Mouse (Mus musculus) heart, embryonic 11.5 days (tissue): ENCODE measurements around the gene Cers6. TPM values are rescaled to one million over a fixed set of nuclear protein-coding genes. Genes with fewer than 3 reads are reported as not detected.

Experiments
- ATAC-seq: fragments of 200-750 bp; cut with Nextera tagmentation; replicated peaks from 2 replicates; pipeline ENCODE4 v1.8.0; 2017; ENCODE audit warnings: moderate library complexity; ENCODE audit not compliant: insufficient number of reproducible peaks, low FRiP score, low TSS enrichment
- H3K27ac ChIP-seq: fragments of 300-500 bp; sonication (generic); 2 replicates; pipeline ENCODE4 v1.5.1; 2014; ENCODE audit warnings: mild to moderate bottlenecking, low read depth, low read length
- H3K27me3 ChIP-seq: fragments of 300-500 bp; sonication (generic); 2 replicates; pipeline ENCODE4 v1.6.1; 2014; ENCODE audit warnings: mild to moderate bottlenecking, low read length, mixed read lengths; ENCODE audit not compliant: control insufficient read depth, insufficient read depth
- H3K36me3 ChIP-seq: fragments of 300-500 bp; sonication (generic); 2 replicates; pipeline ENCODE4 v1.6.1; 2014; ENCODE audit warnings: mild to moderate bottlenecking, low read length, moderate library complexity, mixed read lengths; ENCODE audit not compliant: control insufficient read depth, insufficient read depth
- H3K4me1 ChIP-seq: fragments of 300-500 bp; sonication (generic); 2 replicates; pipeline ENCODE4 v1.6.1; 2014; ENCODE audit warnings: low read length; ENCODE audit not compliant: control insufficient read depth, insufficient read depth
- H3K4me2 ChIP-seq: fragments of 300-500 bp; sonication (generic); 2 replicates; pipeline ENCODE4 v1.6.1; 2014; ENCODE audit warnings: mild to moderate bottlenecking, moderate library complexity
- H3K4me3 ChIP-seq: fragments of 300-500 bp; sonication (generic); 2 replicates; pipeline ENCODE4 v1.5.1; 2014; ENCODE audit warnings: low read depth, low read length
- H3K9ac ChIP-seq: fragments of 300-500 bp; sonication (generic); 2 replicates; pipeline ENCODE4 v1.6.1; 2014; ENCODE audit warnings: mild to moderate bottlenecking, low read depth, low read length, moderate library complexity
- H3K9me3 ChIP-seq: fragments of 300-500 bp; sonication (generic); replicated peaks from 2 replicates; pipeline ENCODE4 v1.6.1; 2016; ENCODE audit warnings: low read length; ENCODE audit not compliant: control insufficient read depth
- WGBS: fragments of 180-500 bp; shearing (Covaris S2); extraction: QIAGEN DNeasy Blood & Tissue Kit; methylation state at CpG from one replicate; pipeline ENCODE4 v1.1.7; 2014; ENCODE audit not compliant: insufficient replicate concordance; 5-methylcytosine and 5-hydroxymethylcytosine counted together
- polyA plus RNA-seq: library from polyadenylated mRNA; unstranded; fragments of >200 nt; fragmentation: Nextera tagmentation; extraction: Ambion mirVana; gene quantifications from 2 replicates; pipeline ENCODE4 v1.2.1, GENCODE M21; 2014

Cers6 gene
- polyA plus RNA-seq, 1 experiment from 2014 or later, result 31.6 TPM

GRCm38 (mm10) chr2:68906921-68907320, 45.7 kb downstream of the Cers6 start:
- Histone ChIP-seq H3K4me3 (no peak overlapping the region), H3K4me2 (no peak overlapping the region), H3K9ac (no peak overlapping the region), H3K27ac (no peak overlapping the region), H3K27me3 (no peaks in the 10 kb centered on the region), H3K9me3 (no peaks in the 10 kb centered on the region), H3K36me3 (no peaks in the 10 kb centered on the region), H3K4me1 (peaks cover 6% of the 10 kb centered on the region)
- 76% methylated on average over 3 of the region's 3 CpGs for WGBS
- ATAC-seq, result no peak

- Histone ChIP-seq H3K36me3 (no peaks in the 10 kb centered on the region), H3K27ac (no peak overlapping the region), H3K9me3 (no peaks in the 10 kb centered on the region), H3K4me2 (peak overlapping the region; percentile 52), H3K9ac (no peak overlapping the region), H3K27me3 (no peaks in the 10 kb centered on the region), H3K4me1 (peaks cover 6% of the 10 kb centered on the region), H3K4me3 (0 out of 2 replicates have a peak overlapping the region, but pooled peaks have one; percentile 15)
- 49% methylated on average over 11 of the region's 11 CpGs for WGBS
- ATAC-seq, result no peak
These were observed 46.7 kb downstream of the Cers6 start for GRCm38 (mm10) chr2:68907721-68908463.

- Histone ChIP-seq H3K27ac (no peak overlapping the region), H3K4me1 (peaks cover 6% of the 10 kb centered on the region), H3K27me3 (no peaks in the 10 kb centered on the region), H3K4me2 (no peak overlapping the region), H3K36me3 (no peaks in the 10 kb centered on the region), H3K9me3 (no peaks in the 10 kb centered on the region), H3K9ac (no peak overlapping the region), H3K4me3 (no peak overlapping the region)
- ATAC-seq, result no peak
- 71% methylated on average over 7 of the region's 7 CpGs for WGBS
These were observed 49.5 kb downstream of the Cers6 start for GRCm38 (mm10) chr2:68910727-68911126.

GRCm38 (mm10) chr2:68911587-68912483, 50.6 kb downstream of the Cers6 start:
- Histone ChIP-seq H3K4me2 (no peak overlapping the region), H3K9me3 (no peaks in the 10 kb centered on the region), H3K9ac (no peak overlapping the region), H3K27me3 (no peaks in the 10 kb centered on the region), H3K4me1 (peaks cover 6% of the 10 kb centered on the region), H3K27ac (no peak overlapping the region), H3K36me3 (no peaks in the 10 kb centered on the region), H3K4me3 (no peak overlapping the region)
- 75% methylated on average over 12 of the region's 12 CpGs for WGBS
- no peak for ATAC-seq

- H3K4me2 ChIP-seq, result no peak overlapping the region
- ATAC-seq, result no peak
- H3K9me3 ChIP-seq, result no peaks in the 10 kb centered on the region
- no peak overlapping the region for H3K4me3 ChIP-seq
- H3K9ac ChIP-seq, result no peak overlapping the region
- H3K27ac ChIP-seq, result no peak overlapping the region
- no peaks in the 10 kb centered on the region for H3K36me3 ChIP-seq
- peaks cover 10% of the 10 kb centered on the region for H3K4me1 ChIP-seq
- no peaks in the 10 kb centered on the region for H3K27me3 ChIP-seq
These were observed 54.5 kb downstream of the Cers6 start for GRCm38 (mm10) chr2:68915742-68916141.

- Histone ChIP-seq H3K36me3 (no peaks in the 10 kb centered on the region), H3K4me3 (no peak overlapping the region), H3K9ac (no peak overlapping the region), H3K9me3 (no peaks in the 10 kb centered on the region), H3K27me3 (no peaks in the 10 kb centered on the region), H3K27ac (no peak overlapping the region), H3K4me2 (no peak overlapping the region), H3K4me1 (peaks cover 10% of the 10 kb centered on the region)
- 84% methylated on average over 3 of the region's 3 CpGs for WGBS
- ATAC-seq, result no peak
These were observed 55.1 kb downstream of the Cers6 start for GRCm38 (mm10) chr2:68916299-68916698.

GRCm38 (mm10) chr2:68917010-68917409, 55.8 kb downstream of the Cers6 start:
- H3K36me3 ChIP-seq, result no peaks in the 10 kb centered on the region
- no peaks in the 10 kb centered on the region for H3K9me3 ChIP-seq
- H3K4me2 ChIP-seq, result no peak overlapping the region
- no peak overlapping the region for H3K4me3 ChIP-seq
- no peak for ATAC-seq
- H3K27me3 ChIP-seq, result no peaks in the 10 kb centered on the region
- no peak overlapping the region for H3K9ac ChIP-seq
- H3K4me1 ChIP-seq, result peaks cover 3% of the 10 kb centered on the region; the same call in 1 of the 2 replicates
- H3K27ac ChIP-seq, result no peak overlapping the region

GRCm38 (mm10) chr2:68917524-68917923, 56.3 kb downstream of the Cers6 start:
- Histone ChIP-seq H3K4me2 (no peak overlapping the region), H3K27me3 (no peaks in the 10 kb centered on the region), H3K9me3 (no peaks in the 10 kb centered on the region), H3K27ac (no peak overlapping the region), H3K4me3 (no peak overlapping the region), H3K4me1 (0 out of 2 replicates have a peak, but pooled peaks cover 3% of the 10 kb centered on the region), H3K36me3 (no peaks in the 10 kb centered on the region), H3K9ac (no peak overlapping the region)
- ATAC-seq, result no peak
- WGBS, result 72% methylated on average over 4 of the region's 4 CpGs
